Mouse (Mus musculus) limb, embryonic 14.5 days (tissue): ENCODE results near the gene Myof. TPM values are rescaled to one million over a fixed set of nuclear protein-coding genes. Genes with fewer than 3 reads are reported as not detected.

Experiments
- ATAC-seq: fragments of 200-750 bp; cut with Nextera tagmentation; 2 replicates; pipeline ENCODE4 v1.8.0; 2017; ENCODE audit warnings: low read depth, moderate number of reproducible peaks, moderate TSS enrichment; ENCODE audit not compliant: low FRiP score
- DNase-seq: peaks from one replicate; pipeline ENCODE4 v3.0.0-alpha.2; 2015; ENCODE audit warnings: low spot score
- H3K27ac ChIP-seq: fragments of 300-500 bp; sonication (generic); replicated peaks from 2 replicates; pipeline ENCODE4 v1.5.1; 2014; ENCODE audit warnings: low read depth, mild to moderate bottlenecking, low read length, moderate library complexity, mixed read lengths
- H3K27me3 ChIP-seq: fragments of 300-500 bp; sonication (generic); 2 replicates; pipeline ENCODE4 v1.6.1; 2014; ENCODE audit warnings: low read length, mixed read lengths; ENCODE audit not compliant: control insufficient read depth, insufficient read depth
- H3K36me3 ChIP-seq: fragments of 300-500 bp; sonication (generic); 2 replicates; pipeline ENCODE4 v1.6.1; 2014; ENCODE audit warnings: mild to moderate bottlenecking, low read length, moderate library complexity, mixed read lengths; ENCODE audit not compliant: control insufficient read depth, insufficient read depth
- H3K4me1 ChIP-seq: fragments of 300-500 bp; sonication (generic); 2 replicates; pipeline ENCODE4 v1.6.1; 2014; ENCODE audit warnings: antibody characterized with exemption, low read length, mixed read lengths; ENCODE audit not compliant: control insufficient read depth, insufficient read depth
- H3K4me2 ChIP-seq: fragments of 300-500 bp; sonication (generic); replicated peaks from 2 replicates; pipeline ENCODE4 v1.6.1; 2014; ENCODE audit warnings: low read depth, mild to moderate bottlenecking, low read length, moderate library complexity; ENCODE audit not compliant: severe bottlenecking
- H3K4me3 ChIP-seq: fragments of 300-500 bp; sonication (generic); replicated peaks from 2 replicates; pipeline ENCODE4 v1.5.1; 2014; ENCODE audit warnings: low read length
- H3K9ac ChIP-seq: fragments of 300-500 bp; sonication (generic); 2 replicates; pipeline ENCODE4 v1.6.1; 2014; ENCODE audit warnings: mild to moderate bottlenecking, low read depth, low read length, moderate library complexity; ENCODE audit not compliant: severe bottlenecking
- H3K9me3 ChIP-seq: fragments of 300-500 bp; sonication (generic); 2 replicates; pipeline ENCODE4 v1.6.1; 2016; ENCODE audit warnings: low read length; ENCODE audit not compliant: control insufficient read depth
- POLR2A ChIP-seq: fragments of 200-500 bp; IDR thresholded peaks from 2 replicates; pipeline ENCODE4 v1.8.0; 2012; ENCODE audit warnings: inconsistent platforms, mild to moderate bottlenecking, moderate library complexity, borderline replicate concordance; ENCODE audit not compliant: insufficient read depth, insufficient read length; ENCODE audit errors: extremely low read depth
- WGBS: fragments of 180-500 bp; shearing (Covaris S2); extraction: QIAGEN DNeasy Blood & Tissue Kit; methylation state at CpG from one replicate; pipeline ENCODE4 v1.1.7; 2014; 5-methylcytosine and 5-hydroxymethylcytosine counted together
- polyA plus RNA-seq, 2 experiments: library from polyadenylated mRNA; depleted of rRNA in 1 of 2; stranded (reverse) in 1 of 2; unstranded in 1 of 2; fragments of >200 nt; fragmentation: Nextera tagmentation in 1 of 2; extraction: Ambion mirVana in 1 of 2; gene quantifications; 2 replicates each; pipeline versions ENCODE4 v1.2.1 to v1.2.3; 2012 to 2014

Myof gene
- polyA plus RNA-seq, 2 experiments: 21.8 to 35.9 TPM

DNA sequence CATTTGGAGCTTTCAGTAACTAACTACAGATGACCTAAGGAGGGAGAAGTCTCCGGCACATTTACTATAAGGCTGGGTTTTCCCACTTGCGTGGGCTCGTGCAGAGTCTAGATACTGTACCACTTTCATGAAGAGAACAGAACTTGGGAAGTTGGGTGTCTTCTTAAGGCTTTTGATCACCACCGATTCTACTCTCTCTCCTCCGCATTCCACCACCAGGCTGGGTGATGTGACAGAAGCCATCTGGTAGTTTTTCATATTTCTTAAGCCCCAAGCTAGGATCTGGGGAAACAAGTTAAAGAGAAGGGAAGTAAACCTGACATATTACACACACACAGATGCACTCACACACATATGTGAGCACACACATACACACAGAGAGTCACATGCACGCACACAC lies 108.7 kb downstream of the Myof start:
- no peak for ATAC-seq
- 76% methylated on average over 6 of the region's 6 CpGs for WGBS

GRCm38 (mm10) chr19:37932198-37932597 lies 111.2 kb downstream of the Myof start:
- no peaks in the 10 kb centered on the region for H3K4me1 ChIP-seq
- H3K9me3 ChIP-seq: no peaks in the 10 kb centered on the region
- H3K4me2 ChIP-seq: no peak overlapping the region
- TF ChIP-seq POLR2A: no peak
- DNase-seq: no peak
- H3K9ac ChIP-seq: no peak overlapping the region
- WGBS: 83% methylated on average over 2 of the region's 2 CpGs
- no peaks in the 10 kb centered on the region for H3K27me3 ChIP-seq
- ATAC-seq: no peak
- peaks cover 11% of the 10 kb centered on the region for H3K36me3 ChIP-seq
- no peak overlapping the region for H3K27ac ChIP-seq
- no peak overlapping the region for H3K4me3 ChIP-seq

More for the DNA sequence above, 108.7 kb downstream of the Myof start:
- Histone ChIP-seq H3K27ac (no peak overlapping the region), H3K4me1 (no peaks in the 10 kb centered on the region), H3K36me3 (peaks cover 14% of the 10 kb centered on the region), H3K9ac (no peak overlapping the region), H3K4me2 (no peak overlapping the region), H3K4me3 (no peak overlapping the region), H3K27me3 (no peaks in the 10 kb centered on the region), H3K9me3 (no peaks in the 10 kb centered on the region)
- no peak for TF ChIP-seq POLR2A
- DNase-seq: no peak

DNA sequence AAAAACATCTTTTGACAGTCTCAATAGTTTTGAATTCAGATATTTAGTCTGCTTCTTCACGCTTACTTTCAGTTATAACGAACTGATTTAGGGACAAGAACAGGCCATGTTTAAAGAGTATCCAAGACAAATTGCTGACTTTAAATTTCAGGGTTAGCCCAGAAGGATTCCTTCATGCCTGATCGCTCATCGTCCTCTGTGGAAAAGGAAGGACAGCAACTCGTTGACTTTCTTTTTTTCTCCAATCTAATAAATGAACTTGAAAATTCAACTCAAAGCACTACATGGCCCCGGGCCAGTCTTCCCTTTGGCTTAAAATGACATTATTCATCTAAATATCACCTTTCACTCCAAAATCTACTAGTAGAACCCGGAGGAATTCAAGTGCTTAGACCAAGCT lies 115.5 kb downstream of the Myof start:
- H3K27ac ChIP-seq: no peak overlapping the region
- no peak overlapping the region for H3K4me2 ChIP-seq
- no peak overlapping the region for H3K4me3 ChIP-seq
- TF ChIP-seq POLR2A: no peak
- no peak overlapping the region for H3K9ac ChIP-seq
- H3K4me1 ChIP-seq: no peaks in the 10 kb centered on the region
- H3K27me3 ChIP-seq: no peaks in the 10 kb centered on the region
- DNase-seq (no peak), ATAC-seq (no peak)
- 87% methylated on average over 7 of the region's 7 CpGs for WGBS
- no peaks in the 10 kb centered on the region for H3K9me3 ChIP-seq
- H3K36me3 ChIP-seq: peaks cover 3% of the 10 kb centered on the region; the same call in 1 of the 2 replicates

- no peak overlapping the region for H3K9ac ChIP-seq
- no peaks in the 10 kb centered on the region for H3K9me3 ChIP-seq
- 60% methylated on average over 3 of the region's 3 CpGs for WGBS
- H3K36me3 ChIP-seq: no peaks in the 10 kb centered on the region; the same call in 1 of the 2 replicates
- TF ChIP-seq POLR2A: no peak
- DNase-seq (no peak), ATAC-seq (no peak)
- no peaks in the 10 kb centered on the region for H3K4me1 ChIP-seq
- H3K4me3 ChIP-seq: no peak overlapping the region
- no peaks in the 10 kb centered on the region for H3K27me3 ChIP-seq
- H3K27ac ChIP-seq: no peak overlapping the region
- H3K4me2 ChIP-seq: no peak overlapping the region
These were observed 118.1 kb downstream of the Myof start for GRCm38 (mm10) chr19:37925323-37925722.

DNA sequence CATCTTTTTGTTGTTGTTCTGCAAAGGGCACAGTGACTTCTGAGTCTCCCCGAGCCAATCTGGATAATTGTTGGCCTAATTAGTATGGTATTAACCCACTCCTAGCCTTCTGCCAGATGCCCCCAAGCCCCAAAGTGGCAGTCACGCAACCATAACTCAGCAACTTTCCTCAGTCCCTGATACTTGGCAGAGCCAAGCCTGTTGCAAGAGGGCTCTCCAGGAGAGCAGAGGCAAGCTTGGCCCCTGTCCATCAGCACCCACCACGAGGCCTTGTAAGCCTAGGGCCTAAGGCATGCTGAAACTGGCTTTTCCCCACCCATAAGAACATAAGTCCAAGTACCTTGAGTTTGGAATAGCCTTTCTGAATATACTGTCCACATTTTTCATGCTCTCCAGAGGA lies 119.1 kb downstream of the Myof start:
- WGBS: 27% methylated on average over 3 of the region's 3 CpGs
- no peak for TF ChIP-seq POLR2A
- no peaks in the 10 kb centered on the region for H3K4me1 ChIP-seq
- H3K27me3 ChIP-seq: no peaks in the 10 kb centered on the region
- no peaks in the 10 kb centered on the region; the same call in 1 of the 2 replicates for H3K36me3 ChIP-seq
- no peaks in the 10 kb centered on the region for H3K9me3 ChIP-seq
- no peak overlapping the region for H3K4me2 ChIP-seq
- ATAC-seq: no peak
- H3K27ac ChIP-seq: no peak overlapping the region
- no peak overlapping the region for H3K9ac ChIP-seq
- no peak for DNase-seq
- H3K4me3 ChIP-seq: no peak overlapping the region

DNA sequence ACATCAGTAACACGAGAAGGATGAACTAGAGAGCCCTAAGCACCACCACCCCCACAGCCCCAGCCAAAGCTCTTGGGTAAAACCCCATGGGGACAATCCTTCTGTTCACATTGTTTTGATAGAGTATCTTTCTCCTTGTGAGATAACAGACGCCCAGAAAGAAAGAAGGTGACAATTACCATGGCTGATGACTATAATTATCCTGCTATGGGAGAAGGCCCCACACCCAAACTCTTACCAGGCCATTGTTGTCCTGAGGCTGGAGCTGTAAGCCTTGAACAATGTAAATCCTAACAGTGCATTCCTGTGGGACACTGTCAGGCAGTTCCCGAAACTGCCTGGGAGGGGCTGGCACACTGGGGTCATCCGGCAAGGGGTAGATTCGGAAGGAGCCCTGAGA lies 122.3 kb downstream of the Myof start:
- no peak for ATAC-seq
- no peaks in the 10 kb centered on the region for H3K9me3 ChIP-seq
- no peaks in the 10 kb centered on the region for H3K36me3 ChIP-seq
- H3K4me3 ChIP-seq: no peak overlapping the region
- H3K9ac ChIP-seq: no peak overlapping the region
- no peak overlapping the region for H3K4me2 ChIP-seq
- 72% methylated on average over 5 of the region's 5 CpGs for WGBS
- peaks cover 6% of the 10 kb centered on the region; the same call in 1 of the 2 replicates for H3K4me1 ChIP-seq
- no peak for TF ChIP-seq POLR2A
- DNase-seq: no peak
- no peak overlapping the region for H3K27ac ChIP-seq
- H3K27me3 ChIP-seq: no peaks in the 10 kb centered on the region
